Mouse (Mus musculus) liver, postnatal 0 days (tissue): ENCODE results near the gene Snn. TPM values are rescaled to one million over a fixed set of nuclear protein-coding genes. Genes with fewer than 3 reads are reported as not detected.
A peak's percentile ranks its signal among the peaks of the same experiment; 100 is the strongest.

Source experiments
- ATAC-seq: fragments of 200-750 bp; cut with Nextera tagmentation; 2 replicates; pipeline ENCODE4 v1.8.0; 2017; ENCODE audit warnings: mild to moderate bottlenecking, moderate library complexity
- DNase-seq: peaks from one replicate; pipeline ENCODE4 v3.0.0-alpha.2; 2016
- H3K27ac ChIP-seq: fragments of 300-500 bp; sonication (generic); 2 replicates; pipeline ENCODE4 v1.5.1; 2014; ENCODE audit warnings: antibody characterized with exemption, moderate library complexity, mild to moderate bottlenecking, low read depth
- H3K27me3 ChIP-seq: fragments of 300-500 bp; sonication (generic); 2 replicates; pipeline ENCODE4 v1.6.1; 2014; ENCODE audit warnings: low read length, control low read depth, mixed read lengths; ENCODE audit not compliant: insufficient read depth
- H3K36me3 ChIP-seq: fragments of 300-500 bp; sonication (generic); replicated peaks from 2 replicates; pipeline ENCODE4 v1.6.1; 2014; ENCODE audit warnings: mild to moderate bottlenecking, control low read depth, low read length, moderate library complexity, mixed read lengths; ENCODE audit not compliant: insufficient read depth
- H3K4me1 ChIP-seq: fragments of 300-500 bp; sonication (generic); 2 replicates; pipeline ENCODE4 v1.6.1; 2014; ENCODE audit warnings: antibody characterized with exemption, mild to moderate bottlenecking, control low read depth; ENCODE audit not compliant: insufficient read depth
- H3K4me2 ChIP-seq: fragments of 300-500 bp; sonication (generic); 2 replicates; pipeline ENCODE4 v1.6.1; 2014; ENCODE audit warnings: low read depth, mild to moderate bottlenecking, low read length, moderate library complexity, mixed read lengths
- H3K4me3 ChIP-seq: fragments of 300-500 bp; sonication (generic); 2 replicates; pipeline ENCODE4 v1.5.1; 2014; ENCODE audit warnings: low read depth, low read length
- H3K9ac ChIP-seq: fragments of 300-500 bp; sonication (generic); replicated peaks from 2 replicates; pipeline ENCODE4 v1.6.1; 2014; ENCODE audit warnings: mild to moderate bottlenecking, moderate library complexity
- H3K9me3 ChIP-seq: fragments of 300-500 bp; sonication (generic); 2 replicates; pipeline ENCODE4 v1.6.1; 2016; ENCODE audit warnings: mild to moderate bottlenecking, control low read depth, low read length, mixed read lengths
- CTCF ChIP-seq: sonication (generic); IDR thresholded peaks from 2 replicates; pipeline ENCODE4 v1.5.1; 2016; ENCODE audit warnings: antibody characterized with exemption, low read depth
- EP300 ChIP-seq: IDR thresholded peaks from 2 replicates; pipeline ENCODE4 v1.6.1; 2016; ENCODE audit warnings: antibody characterized with exemption, low read depth, mild to moderate bottlenecking
- WGBS: fragments of 180-500 bp; shearing (Covaris S2); extraction: QIAGEN DNeasy Blood & Tissue Kit; methylation state at CpG from one replicate; pipeline ENCODE4 v1.1.7; 2014; ENCODE audit not compliant: insufficient replicate concordance; 5-methylcytosine and 5-hydroxymethylcytosine counted together
- polyA plus RNA-seq: library from polyadenylated mRNA; unstranded; fragments of >200 nt; fragmentation: Nextera tagmentation; extraction: Ambion mirVana; gene quantifications from 2 replicates; pipeline ENCODE4 v1.2.1, GENCODE M21; 2015

Gene Snn
- polyA plus RNA-seq, 1 experiment from 2014 or later: 4.8 TPM

- 0 out of 2 replicates have a peak, but pooled peaks have one; percentile 12 for ATAC-seq
Measured at GRCm38 (mm10) chr16:11054871-11055270, 5.9 kb upstream of the Snn start.

DNA sequence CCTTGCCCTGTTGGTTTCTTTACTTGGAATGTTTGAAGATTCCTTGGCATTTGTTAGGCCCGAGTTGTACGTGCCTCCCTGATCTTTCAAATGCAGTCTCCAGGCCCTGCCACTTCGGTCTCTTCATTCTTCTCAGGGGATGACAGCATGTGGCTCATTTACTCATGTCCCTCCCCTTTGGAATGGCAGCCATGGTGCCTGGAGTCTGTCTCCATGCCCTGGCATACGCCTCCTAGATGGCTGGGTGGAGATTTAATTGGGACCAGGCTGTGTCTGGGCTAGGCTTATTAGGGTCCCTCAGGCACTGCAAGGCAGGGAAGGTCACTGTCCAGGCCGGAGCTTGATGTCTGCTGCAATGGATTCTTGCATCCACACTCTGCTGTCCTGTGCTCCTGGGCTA lies 4.8 kb upstream of the Snn start:
- no peak overlapping the region for H3K27ac ChIP-seq
- WGBS: 77% methylated on average over 5 of the region's 5 CpGs

More at GRCm38 (mm10) chr16:11054871-11055270, 5.9 kb upstream of the Snn start:
- Histone ChIP-seq H3K27ac (no peak overlapping the region), H3K27me3 (no peaks in the 10 kb centered on the region), H3K4me3 (no peak overlapping the region), H3K9me3 (no peaks in the 10 kb centered on the region), H3K4me2 (no peak overlapping the region), H3K36me3 (no peaks in the 10 kb centered on the region), H3K4me1 (no peaks in the 10 kb centered on the region), H3K9ac (no peak overlapping the region)
- WGBS: 67% methylated on average over 6 of the region's 6 CpGs
- TF ChIP-seq EP300 (no peak), CTCF (no peak)
- DNase-seq: no peak

DNA sequence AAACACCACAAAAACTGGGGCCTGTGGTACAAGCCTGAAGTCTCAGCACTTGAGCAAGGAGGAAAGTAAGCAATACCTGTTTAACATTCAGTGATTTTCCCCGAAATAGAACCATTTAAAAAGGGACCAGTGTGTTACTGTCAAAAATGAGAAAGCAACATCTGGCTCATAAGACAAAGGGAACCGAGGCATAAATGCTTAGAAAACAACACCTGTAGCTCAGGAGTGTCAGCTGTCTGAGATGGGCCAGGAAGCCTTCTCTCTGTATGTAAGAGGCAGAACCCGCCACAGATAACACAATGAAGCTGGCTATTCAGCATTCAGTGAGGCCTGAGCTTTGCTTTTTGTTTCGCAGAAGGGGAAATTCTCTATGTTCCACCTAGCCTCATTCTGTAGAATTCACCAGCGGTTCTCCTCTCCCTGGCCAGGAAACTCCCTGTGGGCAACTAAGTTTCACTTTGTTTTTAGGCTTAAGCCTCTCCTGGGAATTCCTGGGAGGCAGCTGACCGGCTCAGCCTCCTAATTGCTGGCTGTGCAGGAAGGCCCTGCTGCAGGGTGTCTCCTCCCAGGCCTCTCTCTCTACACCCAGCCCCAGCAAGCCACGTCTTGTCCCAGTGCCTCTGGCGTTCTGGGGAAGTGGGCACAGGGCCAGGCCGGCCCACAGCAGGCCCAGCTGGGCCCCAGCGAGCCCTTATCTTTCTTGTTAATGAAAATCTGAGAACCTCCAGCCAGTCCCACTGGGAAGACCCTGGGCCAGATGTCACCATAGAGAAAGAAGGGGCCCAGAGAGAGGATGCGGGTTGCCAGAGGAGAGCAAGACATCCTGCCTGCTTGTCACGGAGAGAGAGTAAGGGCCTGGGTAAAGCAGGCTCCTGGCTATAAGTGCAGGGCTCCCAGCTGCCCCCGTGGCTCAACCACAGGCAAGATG lies 2.3 kb downstream of the Snn start:
- ATAC-seq: peak; percentile 36

More for the DNA sequence above, 4.8 kb upstream of the Snn start:
- TF ChIP-seq EP300 (no peak), CTCF (no peak)
- no peak for ATAC-seq
- no peaks in the 10 kb centered on the region for H3K36me3 ChIP-seq
- H3K4me1 ChIP-seq: no peaks in the 10 kb centered on the region
- H3K27me3 ChIP-seq: no peaks in the 10 kb centered on the region
- no peak overlapping the region for H3K9ac ChIP-seq
- DNase-seq: no peak
- H3K4me2 ChIP-seq: no peak overlapping the region
- H3K9me3 ChIP-seq: no peaks in the 10 kb centered on the region
- no peak overlapping the region for H3K4me3 ChIP-seq

GRCm38 (mm10) chr16:11064341-11064740 lies 3.6 kb downstream of the Snn start:
- Histone ChIP-seq H3K27me3 (peaks cover 24% of the 10 kb centered on the region), H3K9ac (no peak overlapping the region), H3K36me3 (no peaks in the 10 kb centered on the region), H3K4me1 (peaks cover 21% of the 10 kb centered on the region), H3K27ac (peak overlapping the region; percentile 82), H3K9me3 (no peaks in the 10 kb centered on the region), H3K4me2 (no peak overlapping the region), H3K4me3 (no peak overlapping the region)
- no peak for TF ChIP-seq CTCF
- TF ChIP-seq EP300: no peak
- WGBS: 80% methylated on average over 4 of the region's 4 CpGs
- ATAC-seq (no peak), DNase-seq (no peak)

More for the DNA sequence above, 2.3 kb downstream of the Snn start:
- Histone ChIP-seq H3K4me2 (no peak overlapping the region), H3K27me3 (peaks cover 24% of the 10 kb centered on the region), H3K27ac (peak overlapping the region; percentile 82), H3K9me3 (no peaks in the 10 kb centered on the region), H3K4me3 (no peak overlapping the region), H3K9ac (peak overlapping the region; percentile 48), H3K36me3 (no peaks in the 10 kb centered on the region), H3K4me1 (peaks cover 17% of the 10 kb centered on the region)
- 30% methylated on average over 13 of the region's 13 CpGs for WGBS
- no peak for TF ChIP-seq CTCF
- no peak for TF ChIP-seq EP300
- DNase-seq: peak; percentile 61

DNA sequence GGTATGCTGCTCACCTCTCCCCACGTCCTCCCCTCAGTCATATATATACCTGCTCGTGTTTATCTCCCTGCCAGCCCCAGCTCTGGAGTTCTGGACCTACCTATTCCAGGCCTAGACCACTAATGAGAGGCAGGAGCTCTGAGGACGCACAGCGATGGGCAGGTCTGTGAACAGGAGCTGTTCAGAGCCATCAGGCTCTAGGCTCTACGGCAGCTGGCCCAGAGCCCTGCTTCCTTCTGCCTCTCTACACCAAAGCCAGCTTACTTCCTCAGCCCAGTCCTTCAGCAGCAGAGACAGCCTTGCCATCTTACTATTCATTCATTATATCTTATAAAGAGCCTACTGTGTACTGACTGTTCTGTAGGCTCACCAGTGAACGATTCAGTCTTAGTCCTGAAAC lies 4.0 kb downstream of the Snn start:
- no peak for ATAC-seq
- Histone ChIP-seq H3K4me1 (peaks cover 22% of the 10 kb centered on the region), H3K36me3 (no peaks in the 10 kb centered on the region), H3K27ac (peak overlapping the region; percentile 82; the same call in 1 of the 2 replicates), H3K9me3 (no peaks in the 10 kb centered on the region), H3K4me3 (no peak overlapping the region), H3K27me3 (peaks cover 24% of the 10 kb centered on the region), H3K4me2 (no peak overlapping the region), H3K9ac (no peak overlapping the region)
- TF ChIP-seq EP300 (no peak), CTCF (no peak)
- DNase-seq: no peak
- WGBS: 70% methylated on average over 6 of the region's 6 CpGs

DNA sequence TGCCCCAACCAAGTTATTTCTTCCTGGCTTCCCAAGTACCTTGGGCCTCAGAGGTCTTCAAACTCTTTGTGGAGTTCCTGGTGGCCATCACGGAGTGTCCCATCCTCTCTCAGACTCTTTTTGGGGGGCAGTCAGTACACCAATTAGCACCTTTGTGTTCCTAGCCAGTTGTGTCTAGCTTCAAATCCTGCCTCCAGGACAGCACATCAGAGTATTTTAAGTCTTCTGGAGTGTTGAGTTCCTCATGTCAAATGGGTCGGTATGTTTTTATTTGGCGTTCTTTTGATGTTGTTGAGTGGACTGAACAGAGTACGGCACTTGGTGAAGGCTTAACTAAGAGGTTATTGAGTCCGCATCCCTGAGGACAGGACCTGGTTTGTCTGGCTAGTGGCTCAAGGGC lies 4.7 kb downstream of the Snn start:
- no peaks in the 10 kb centered on the region for H3K9me3 ChIP-seq
- 70% methylated on average over 5 of the region's 5 CpGs for WGBS
- ATAC-seq (no peak), DNase-seq (no peak)
- no peak overlapping the region for H3K27ac ChIP-seq
- peak overlapping the region; percentile 93 for H3K4me2 ChIP-seq
- peak overlapping the region; percentile 68; the same call in 1 of the 2 replicates for H3K4me3 ChIP-seq
- no peaks in the 10 kb centered on the region for H3K36me3 ChIP-seq
- H3K27me3 ChIP-seq: peaks cover 24% of the 10 kb centered on the region
- H3K4me1 ChIP-seq: peaks cover 29% of the 10 kb centered on the region
- TF ChIP-seq CTCF (no peak), EP300 (no peak)
- 0 out of 2 replicates have a peak overlapping the region, but pooled peaks have one; percentile 18 for H3K9ac ChIP-seq
